In genomic region chr12:81918886-81919285, GRCm38 (mm10) we compare ENCODE assay signal across 21 mouse cellular contexts. TPM values are rescaled to one million over a fixed set of nuclear protein-coding genes. Genes with fewer than 3 reads are reported as not detected.
DNase-seq lines count a peak whose midpoint lies in the region; TF ChIP-seq lines count a peak whose summit lies in the region.
"Had no signal": no experiment of that assay in that cellular context is flagged by ENCODE, and none has a peak within 500 bp of the region (broad histone marks: within the 10 kb centered on the region; RNA-seq: fewer than 3 reads in every experiment).

No protein-coding gene starts in this region.

- DNase-seq in 3134 (ENCODE audit: extremely low read depth, insufficient read length, low spot score) (peak; percentile 79), ZHBTc4 (ENCODE audit: low read depth, low spot score) (peak; percentile 11)
- no peak for DNase-seq in lung, postnatal 36 days
- no peak for DNase-seq in adrenal gland, postnatal 10 days
- DNase-seq: adrenal gland, adult 2 months; adrenal gland, postnatal 14 days; adrenal gland, postnatal 36 days; B cell, adult 2 months; cerebellum, adult 11-12 months; cerebellum, adult 2 months; cerebellum, adult 9-10 months; cerebellum, postnatal 10 days; cerebellum, postnatal 25 days; forebrain, postnatal 0 days had no signal

- H3K9me3 ChIP-seq in E14TG2a.4 (ENCODE audit: low read length) = no peaks in the 10 kb centered on the region
- H3K9me3 ChIP-seq: embryonic facial prominence, embryonic 10.5 days; embryonic facial prominence, embryonic 12.5 days; forebrain, embryonic 13.5 days; forebrain, embryonic 15.5 days had no signal

- no peak for TF ChIP-seq CTCF in E14TG2a.4 (conservative IDR thresholded peaks at IDR 0.05; ENCODE audit: low read length)

- H3K4me3 ChIP-seq in E14TG2a.4 (replicated peaks; ENCODE audit: low read length) = peak overlapping the region; percentile 53
- H3K4me3 ChIP-seq: embryonic facial prominence, embryonic 10.5 days; embryonic facial prominence, embryonic 12.5 days; forebrain, embryonic 13.5 days; forebrain, embryonic 15.5 days had no signal

- peaks cover 19% of the 10 kb centered on the region for H3K36me3 ChIP-seq in E14TG2a.4 (ENCODE audit: insufficient read depth, low read length)

- peaks cover 19% of the 10 kb centered on the region for H3K4me1 ChIP-seq in E14TG2a.4 (replicated peaks; ENCODE audit: low read depth, low read length)
- H3K4me1 ChIP-seq: embryonic facial prominence, embryonic 10.5 days; embryonic facial prominence, embryonic 12.5 days; forebrain, embryonic 13.5 days; forebrain, embryonic 15.5 days had no signal

- H3K27me3 ChIP-seq in E14TG2a.4 (ENCODE audit: insufficient read depth, low read length) = no peaks in the 10 kb centered on the region
- H3K27me3 ChIP-seq: CH12.LX; embryonic facial prominence, embryonic 12.5 days; forebrain, embryonic 13.5 days; forebrain, embryonic 15.5 days; Patski had no signal

RNA-seq across cellular contexts. Expression of gene Pcnx, which starts 59.1 kb away (rescaled TPM):
- 10 to 100 TPM; 46.5 to 52.0 TPM for total RNA-seq in adrenal gland, postnatal 10 days (2021)

Comparison
In these comparisons a context has a peak if more than half of its experiments do, and no peak if none do; other contexts are left out.
1. DNase-seq: peak in 3134 (single experiment) and ZHBTc4 (single experiment); none in lung, postnatal 36 days (single experiment) and adrenal gland, postnatal 10 days (single experiment).